Mouse (Mus musculus) megakaryocyte, embryonic 14.5 days (primary cell): Measurements from ENCODE around the gene Psd.

Experiments used
- FLI1 ChIP-seq: IDR thresholded peaks from 2 replicates; pipeline ENCODE4 v1.6.1; 2012; ENCODE audit warnings: low read length, inconsistent platforms, mixed read lengths
- GATA1 ChIP-seq: IDR thresholded peaks from 3 replicates; pipeline ENCODE4 v1.6.1; 2012; ENCODE audit warnings: mixed read lengths, low read length, inconsistent platforms, borderline replicate concordance

GRCm38 (mm10) chr19:46314151-46314601 is 12.8 kb downstream of the Psd start:
- TF ChIP-seq GATA1 (no peak), FLI1 (no peak)
